Mouse (Mus musculus): ENCODE measurements around the gene Tbc1d10c.

- TF ChIP-seq EP300 (optimal IDR thresholded peaks at IDR 0.05) (no peak), CTCF (IDR thresholded peaks at IDR 0.05; ENCODE audit: low read depth) (no peak)
Measured at GRCm38 (mm10) chr19:4151488-4151860, 39.6 kb downstream of the Tbc1d10c start.
